Mouse (Mus musculus): ENCODE data around the gene Clec4e.
"Not testable (repeated sequence)": the region's sequence is repeated elsewhere in the genome, so short reads cannot be mapped to it uniquely, and the experiment has no call there.

Gene Clec4e

DNA sequence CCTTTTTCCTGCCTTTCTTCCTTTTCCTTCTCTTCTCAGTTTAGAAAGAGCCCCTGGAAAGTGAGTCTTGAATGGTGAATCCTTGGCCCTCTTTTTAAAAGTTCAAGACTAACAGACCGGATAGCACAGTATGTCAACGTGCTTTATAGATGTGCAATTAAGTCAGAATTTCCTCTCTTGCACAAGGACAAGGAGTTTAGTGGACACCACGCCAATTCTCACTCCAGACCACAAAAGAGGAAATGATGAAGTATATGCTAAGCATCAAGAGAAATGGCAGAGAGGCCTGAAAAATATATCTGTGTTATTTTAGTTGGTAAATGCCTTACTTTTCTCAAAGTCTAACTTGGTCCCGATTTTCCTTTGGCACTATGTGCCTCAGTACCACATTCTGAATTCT lies at the start of gene Clec4e:
Gene Clec4e (minus strand): TSS at position 118 of the 400 bp plus-strand sequence.
- in situ Hi-C loops (cut with MboI, MseI): no loop called here

DNA sequence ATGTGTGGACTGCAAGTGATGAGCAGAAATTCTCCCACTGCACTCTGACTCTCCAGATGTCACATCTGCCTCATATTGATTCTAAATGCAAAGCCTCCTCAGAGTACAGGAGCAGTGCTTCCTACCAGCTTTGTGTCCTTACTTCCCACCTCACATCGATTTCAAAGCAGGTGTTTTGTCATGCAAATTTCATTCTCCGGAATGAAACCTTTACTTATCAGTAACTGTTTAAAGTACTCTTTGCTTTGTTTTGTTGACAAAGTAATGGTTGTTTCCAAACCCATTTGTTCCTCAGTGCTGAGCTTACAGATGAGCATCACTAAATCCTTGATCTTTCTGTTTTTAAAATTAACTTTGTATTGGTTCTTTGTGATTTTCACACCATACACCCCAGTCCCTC lies 42.8 kb upstream of the Clec4e start:
- in situ Hi-C loops (cut with MboI, MseI): no loop called here

DNA sequence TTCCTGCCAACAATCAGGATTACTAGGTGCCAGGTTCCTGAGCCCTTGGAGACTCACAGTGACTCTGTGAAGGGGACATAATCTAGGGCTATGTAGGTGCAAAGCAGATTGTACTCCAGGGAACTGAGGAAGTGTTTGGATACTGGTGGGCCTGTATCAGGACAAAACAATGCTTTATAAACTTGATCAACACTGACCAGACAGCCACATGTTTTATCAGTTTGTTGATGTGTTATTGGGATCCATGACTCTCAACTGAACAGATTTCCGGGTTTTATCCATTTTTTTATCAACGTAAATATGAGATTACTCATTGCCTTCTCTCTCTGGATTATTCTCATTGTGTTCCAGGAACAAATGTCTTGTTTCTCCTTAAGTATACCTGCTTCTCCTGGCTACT lies 18.4 kb upstream of the Clec4e start, which contains the start of gene Vmn2r19:
Gene Vmn2r19 (plus strand): TSS at position 301 of the 400 bp plus-strand sequence.
- in situ Hi-C loops (cut with MboI, MseI): no loop called here

DNA sequence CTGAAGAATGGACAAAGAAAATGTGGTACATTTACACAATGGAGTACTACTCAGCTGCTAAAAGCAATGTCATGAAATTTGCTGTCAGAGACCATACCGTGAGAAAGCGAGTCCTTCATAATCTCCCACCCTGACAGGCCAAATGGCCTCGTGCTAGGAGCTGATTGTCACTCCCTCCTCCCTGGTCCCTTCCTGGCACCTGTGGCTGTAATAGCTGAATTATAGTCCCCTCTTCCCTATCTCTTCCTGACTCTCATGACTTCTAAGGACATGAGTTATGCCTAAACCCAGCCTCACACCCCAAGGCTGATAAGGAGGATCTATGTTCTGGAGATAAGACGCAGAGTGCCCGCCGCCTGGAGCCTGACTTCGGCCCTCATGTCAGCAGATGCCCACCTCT lies 16.6 kb upstream of the Clec4e start:
- in situ Hi-C loops (cut with MboI, MseI): not testable (repeated sequence)

DNA sequence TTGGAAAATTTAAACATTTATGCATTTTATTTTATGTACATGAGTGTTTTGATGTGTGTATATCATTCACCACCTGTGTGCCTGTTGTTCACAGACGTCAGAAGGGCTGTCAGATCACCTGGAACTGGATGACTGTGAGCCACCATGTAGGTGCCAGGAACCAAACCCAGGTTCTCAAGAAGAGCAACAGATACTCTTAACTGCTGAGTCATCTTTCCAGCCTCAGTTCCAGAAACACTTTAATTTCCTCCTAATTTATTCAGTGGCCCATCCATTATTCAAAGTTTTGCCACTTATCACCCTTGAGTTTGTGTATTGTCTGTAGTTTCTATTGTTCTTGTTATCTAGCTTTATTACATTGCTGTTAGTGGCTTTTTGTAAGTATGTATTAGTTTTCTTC lies 7.0 kb upstream of the Clec4e start:
- in situ Hi-C loops (cut with MboI, MseI): no loop called here

DNA sequence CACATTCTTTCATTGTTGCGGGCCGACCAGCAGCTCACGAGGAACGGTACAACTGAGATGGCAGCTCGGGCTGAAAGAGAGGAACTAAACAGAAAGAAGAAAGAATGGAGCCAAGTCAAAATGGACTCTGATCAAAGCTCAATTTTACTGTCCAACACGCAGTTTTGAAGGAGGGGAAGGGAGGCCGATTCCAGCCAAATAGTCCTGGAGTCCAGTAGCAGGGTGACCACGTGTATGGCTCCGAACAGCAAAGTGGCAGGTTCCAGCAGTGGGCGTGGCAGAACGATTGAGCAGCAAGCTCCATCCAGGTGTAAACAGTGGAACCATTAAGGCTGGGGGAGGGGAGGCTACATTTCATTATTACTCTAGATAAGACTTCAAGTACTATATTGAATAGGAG lies 3.8 kb upstream of the Clec4e start:
- in situ Hi-C loops (cut with MboI, MseI): not testable (repeated sequence)

DNA sequence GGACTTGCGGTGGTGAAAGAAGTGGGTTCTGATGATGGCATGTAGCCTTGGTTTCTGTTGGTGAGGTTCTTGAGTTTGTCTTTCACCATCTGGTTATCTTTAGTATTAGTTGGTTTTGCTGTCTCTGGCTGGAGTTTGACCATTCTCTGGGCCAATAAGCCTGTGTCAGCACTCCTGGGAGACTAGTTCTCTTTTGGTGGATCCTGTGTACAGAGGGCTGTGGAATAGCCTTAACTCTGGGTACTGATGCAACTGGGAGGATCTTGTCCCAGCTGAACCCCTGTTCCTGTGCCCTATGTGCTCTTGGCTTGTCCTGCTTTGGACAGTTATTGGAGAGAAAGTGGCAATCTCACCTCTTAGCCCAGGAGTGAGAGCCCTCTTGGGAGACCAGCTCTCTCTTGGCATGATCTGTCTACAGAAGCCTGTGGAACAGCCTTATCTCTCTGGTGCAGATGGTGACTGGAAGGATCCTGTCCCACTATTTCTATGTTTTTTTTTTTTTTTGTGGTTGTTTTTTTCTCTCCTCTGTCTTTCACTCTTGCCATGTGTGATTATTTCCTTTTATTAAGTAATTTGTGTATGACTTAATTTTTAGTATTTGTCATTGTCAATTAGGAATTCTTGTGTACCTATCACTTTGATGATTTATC lies 3.2 kb upstream of the Clec4e start:
- in situ Hi-C loops (cut with MboI, MseI): no loop called here

DNA sequence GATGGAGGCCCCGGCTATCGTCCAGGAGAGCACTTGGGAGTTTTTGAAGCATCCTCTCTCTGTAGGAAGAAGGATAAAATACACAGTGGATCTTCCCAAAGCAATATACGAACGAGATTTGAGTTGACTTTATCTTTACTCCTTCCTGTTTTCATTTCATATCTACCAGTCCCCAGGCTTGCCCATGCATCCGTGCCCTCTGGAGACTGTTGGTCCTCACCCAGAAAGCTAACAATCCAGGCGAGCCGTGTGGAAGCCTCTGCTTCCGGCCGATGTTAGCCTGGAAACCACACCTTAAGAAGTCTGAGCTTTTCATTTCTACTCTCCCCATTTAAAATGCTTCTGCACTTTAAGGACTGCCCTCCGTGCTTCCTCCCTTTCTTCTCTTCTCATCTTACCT lies 739 bp downstream of the Clec4e start:
- in situ Hi-C loops (cut with MboI, MseI): no loop called here

DNA sequence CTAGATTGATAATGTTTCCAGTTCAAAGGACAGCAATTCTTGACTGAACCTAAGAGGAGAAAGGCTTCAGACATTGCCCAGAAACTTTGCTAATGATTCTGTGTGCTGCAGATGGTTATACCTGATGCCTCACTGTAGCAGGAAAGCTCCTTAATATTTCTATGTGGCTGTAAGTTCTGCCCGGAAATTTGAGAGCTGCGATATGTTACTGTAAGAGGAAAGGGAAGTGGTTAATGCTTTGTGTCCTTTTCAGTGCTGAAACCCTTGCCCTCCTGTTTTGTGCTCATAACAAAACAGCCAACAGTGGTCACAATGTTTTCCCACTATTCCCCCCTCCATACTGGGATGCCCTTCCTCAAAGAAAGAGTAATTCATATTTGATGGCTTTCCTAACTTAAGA lies 3.4 kb downstream of the Clec4e start:
- in situ Hi-C loops (cut with MboI, MseI): no loop called here

DNA sequence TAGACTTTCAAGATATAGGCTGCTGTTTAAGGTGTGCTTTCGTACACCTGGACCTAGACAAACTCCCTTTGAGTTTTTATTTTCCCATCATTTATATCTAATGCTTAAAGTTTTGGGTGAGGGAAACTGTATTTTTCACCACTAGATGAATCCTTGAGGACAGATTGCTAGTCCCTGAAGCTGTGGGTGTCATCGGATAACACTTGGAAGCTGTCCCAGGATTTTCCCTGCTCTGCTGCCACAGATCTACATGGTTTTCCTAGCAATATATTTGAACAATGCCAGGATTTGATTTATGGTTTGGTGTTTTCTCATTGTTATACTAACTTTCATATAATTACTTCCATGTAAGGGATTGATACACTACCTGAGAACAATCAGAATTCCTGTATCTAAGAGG lies 10.2 kb downstream of the Clec4e start:
- in situ Hi-C loops (cut with MboI, MseI): no loop called here

DNA sequence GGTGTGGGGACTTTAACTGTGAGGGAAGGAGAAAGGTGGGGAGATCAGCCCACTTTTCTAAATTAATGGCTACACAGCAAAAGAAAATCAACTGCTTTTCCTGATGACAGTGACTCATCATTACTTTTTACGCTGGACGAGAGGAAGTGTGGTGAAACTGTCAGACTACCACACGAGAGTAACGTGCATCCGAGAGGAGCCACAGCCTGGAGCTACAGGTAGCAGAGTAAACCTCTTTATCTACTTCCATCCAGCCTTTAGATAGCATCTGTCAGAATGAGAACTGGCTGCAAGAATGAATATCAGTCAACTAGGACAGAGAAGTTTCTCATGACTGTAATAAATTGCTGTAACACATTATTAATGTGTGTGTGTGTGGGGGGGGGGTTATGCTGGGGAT lies 22.7 kb downstream of the Clec4e start:
- in situ Hi-C loops (cut with MboI, MseI): no loop called here

DNA sequence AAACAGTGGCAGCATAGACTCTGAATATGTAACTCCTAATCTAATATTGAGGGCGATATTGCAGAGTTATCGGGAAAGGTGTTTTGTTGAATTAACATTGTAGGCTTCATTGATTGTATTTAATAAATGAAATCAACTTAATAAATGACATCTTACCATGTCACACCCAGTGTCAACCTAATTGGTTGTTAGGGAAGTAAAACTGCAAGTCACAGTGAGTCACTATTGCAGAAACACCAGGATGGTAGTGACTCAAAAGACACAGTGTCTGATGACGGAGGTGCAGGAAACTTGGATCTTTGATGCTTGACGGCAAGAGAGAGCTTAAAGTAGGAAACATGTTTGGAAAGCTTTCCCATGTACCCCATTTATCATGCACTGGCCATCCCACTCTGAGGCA lies 23.9 kb downstream of the Clec4e start:
- in situ Hi-C loops (cut with MboI, MseI): no loop called here

DNA sequence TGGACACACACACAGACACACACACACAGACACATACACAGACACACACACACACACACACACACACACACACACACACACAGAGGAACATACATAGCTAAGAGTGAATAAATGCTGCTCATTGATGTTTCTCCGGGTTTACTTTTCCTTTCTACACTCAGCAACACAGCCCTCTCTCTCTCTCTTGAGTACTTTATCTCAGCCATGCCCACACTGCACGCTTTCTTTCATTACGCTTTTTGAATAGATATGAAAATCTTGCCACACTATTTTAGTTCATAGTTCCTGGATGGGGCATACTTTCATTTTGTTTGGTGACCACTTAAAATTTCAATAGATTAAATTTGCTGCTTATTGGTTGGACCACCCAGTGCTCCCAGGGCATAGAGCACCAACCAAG lies 25.5 kb downstream of the Clec4e start:
- in situ Hi-C loops (cut with MboI, MseI): no loop called here

DNA sequence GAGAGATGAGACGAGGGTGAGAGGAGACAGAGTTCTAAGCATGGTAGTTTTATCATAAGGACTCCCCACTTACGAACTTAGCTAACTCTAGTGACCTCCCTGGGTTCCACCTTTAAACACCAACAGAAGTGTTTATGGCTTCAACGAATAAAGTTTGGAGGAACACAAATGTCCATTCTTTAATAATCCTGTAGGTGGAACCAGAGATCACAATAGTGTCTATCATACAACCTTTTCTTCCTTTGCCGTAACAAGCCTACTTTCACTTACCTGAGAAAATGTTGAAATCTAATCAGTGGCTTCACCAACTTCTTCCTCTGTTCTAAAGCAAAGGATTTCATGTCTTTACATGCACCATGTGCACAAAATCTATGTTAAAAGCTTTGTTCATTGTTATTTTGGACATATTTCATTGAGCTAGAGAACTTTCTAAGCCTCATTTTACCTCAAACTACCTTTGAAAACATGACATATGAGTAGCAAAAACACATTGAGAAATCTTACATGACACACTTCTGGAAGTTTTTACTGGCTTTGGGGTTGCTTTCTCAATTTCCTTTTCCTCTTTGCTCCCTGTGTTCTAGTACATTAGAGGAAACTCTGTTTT lies 28.0 kb downstream of the Clec4e start, which contains the start of gene Clec4d:
Gene Clec4d (plus strand): TSS at position 557 of the 607 bp plus-strand sequence.
- in situ Hi-C loops (cut with MboI, MseI): no loop called here

DNA sequence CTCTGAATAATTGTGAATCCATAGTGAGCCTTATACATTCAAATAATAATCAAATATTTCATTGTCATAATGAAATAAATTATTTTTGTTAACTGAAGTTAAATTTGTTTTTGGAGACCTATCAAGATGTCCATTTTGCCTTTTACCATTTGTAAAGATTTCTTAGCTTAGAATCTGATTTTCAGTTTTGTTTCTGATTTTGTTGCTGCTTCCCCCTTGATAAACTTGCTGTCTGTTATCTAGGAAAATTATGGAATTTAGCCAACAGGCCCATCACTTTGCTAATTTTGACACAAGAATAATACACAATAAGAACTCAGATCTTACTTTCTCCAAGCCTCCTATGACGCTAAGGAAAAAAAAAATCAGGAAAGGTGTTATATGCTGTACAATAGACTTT lies 28.8 kb downstream of the Clec4e start:
- in situ Hi-C loops (cut with MboI, MseI): no loop called here

DNA sequence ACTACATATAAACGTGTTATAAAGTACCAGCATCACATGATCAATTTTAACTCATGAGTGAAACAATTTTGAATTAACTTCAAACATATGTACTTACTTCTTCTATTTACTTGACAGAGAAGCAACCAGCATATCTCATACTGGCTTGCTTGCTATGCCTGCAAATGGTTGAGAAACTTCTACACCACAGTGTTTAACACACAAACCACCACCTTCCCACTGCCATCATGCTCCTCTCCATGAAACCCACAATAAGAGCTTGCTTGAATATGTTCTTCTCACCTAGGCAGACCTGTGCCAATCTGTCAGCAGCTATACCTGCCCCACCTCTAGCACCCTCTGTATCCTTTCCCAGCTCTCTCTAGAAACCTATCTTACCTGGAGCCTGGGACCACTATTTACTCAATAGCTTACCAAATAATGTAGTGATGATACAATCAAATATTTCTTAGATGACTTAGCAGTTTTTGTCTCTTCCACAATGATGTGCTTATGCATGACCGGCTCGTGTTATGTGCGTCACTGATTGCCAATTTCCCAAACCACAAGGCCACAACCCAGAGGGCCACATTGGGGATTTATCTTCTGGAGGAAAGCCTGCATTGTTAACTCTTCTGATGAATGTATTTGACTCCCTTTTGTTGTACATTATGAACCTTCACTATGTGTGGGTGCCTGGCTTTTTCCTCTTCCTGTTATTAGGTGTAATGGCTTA lies 29.6 kb downstream of the Clec4e start:
- in situ Hi-C loops (cut with MboI, MseI): no loop called here

DNA sequence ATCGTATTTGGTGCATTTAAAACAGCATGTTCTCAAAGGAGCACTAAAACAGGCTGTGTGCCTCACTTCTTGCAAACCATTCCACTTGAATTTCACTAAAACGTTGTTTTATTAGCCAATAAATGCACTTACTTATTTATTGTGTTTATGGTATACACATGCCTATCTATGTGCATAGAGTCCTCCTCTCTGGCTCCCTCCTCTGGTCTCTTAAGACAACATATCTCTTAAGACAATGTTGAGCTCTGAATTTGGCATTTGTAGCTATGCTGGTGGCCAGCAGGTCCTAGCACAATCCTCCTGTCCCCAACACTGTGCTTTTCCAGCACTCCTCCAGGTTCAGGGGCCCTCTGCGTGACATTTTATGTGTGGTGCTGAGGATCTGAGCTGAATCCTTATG lies 30.7 kb downstream of the Clec4e start:
- in situ Hi-C loops (cut with MboI, MseI): no loop called here

DNA sequence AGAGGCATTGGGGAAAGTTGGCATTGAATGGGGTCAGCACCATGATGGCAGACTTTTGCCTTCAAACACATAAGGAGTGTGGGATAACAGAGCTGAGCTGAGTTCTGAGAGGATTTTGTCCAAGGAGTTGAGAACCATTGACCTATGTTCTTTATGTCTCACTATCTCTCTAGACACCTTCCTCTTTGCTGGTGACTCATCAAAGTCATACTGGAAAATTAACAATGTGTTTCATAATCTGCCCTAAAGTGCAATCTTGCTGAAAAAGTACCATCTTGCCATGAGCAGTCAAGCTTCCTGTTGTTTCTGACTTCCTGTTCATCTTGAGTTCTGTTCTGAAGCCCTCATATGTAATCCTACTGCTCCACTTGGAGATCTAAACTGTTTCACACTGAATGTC lies 36.9 kb downstream of the Clec4e start:
- in situ Hi-C loops (cut with MboI, MseI): no loop called here

DNA sequence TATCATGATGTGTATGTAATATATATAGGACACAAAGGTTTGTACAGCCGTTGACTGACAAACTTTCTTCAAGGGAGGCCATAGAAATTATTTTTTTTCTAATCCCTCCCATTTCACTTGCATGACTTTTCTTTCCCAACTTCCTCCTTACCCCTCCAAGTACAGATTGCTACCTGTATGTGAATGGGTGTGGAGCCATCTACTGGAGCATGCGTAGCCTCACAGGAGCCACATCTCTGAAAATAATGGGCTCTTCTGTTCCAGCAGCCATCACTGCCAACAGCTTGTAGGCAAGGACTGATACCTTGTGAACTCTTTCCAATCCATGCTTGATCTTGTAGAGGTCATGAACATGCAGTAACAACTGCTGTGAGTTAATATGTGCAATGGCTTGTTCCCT lies 40.8 kb downstream of the Clec4e start:
- in situ Hi-C loops (cut with MboI, MseI): not testable (repeated sequence)

DNA sequence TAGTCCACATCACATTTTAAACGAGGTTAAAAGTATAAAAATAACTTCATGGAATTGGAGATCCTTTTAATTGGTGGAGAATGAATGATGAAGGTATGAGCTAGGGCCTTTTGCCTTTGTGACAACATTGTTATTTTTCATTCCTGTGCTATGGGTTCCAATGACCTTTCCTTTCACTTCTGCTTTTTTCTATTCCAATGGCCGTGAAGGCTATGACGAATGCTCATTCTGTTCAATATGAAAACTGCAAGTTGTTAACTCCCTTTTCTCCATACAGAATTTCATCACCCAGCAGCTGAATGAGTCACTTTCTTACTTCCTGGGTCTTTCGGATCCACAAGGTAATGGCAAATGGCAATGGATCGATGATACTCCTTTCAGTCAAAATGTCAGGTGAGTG lies 45.5 kb downstream of the Clec4e start:
- in situ Hi-C loops (cut with MboI, MseI): no loop called here

DNA sequence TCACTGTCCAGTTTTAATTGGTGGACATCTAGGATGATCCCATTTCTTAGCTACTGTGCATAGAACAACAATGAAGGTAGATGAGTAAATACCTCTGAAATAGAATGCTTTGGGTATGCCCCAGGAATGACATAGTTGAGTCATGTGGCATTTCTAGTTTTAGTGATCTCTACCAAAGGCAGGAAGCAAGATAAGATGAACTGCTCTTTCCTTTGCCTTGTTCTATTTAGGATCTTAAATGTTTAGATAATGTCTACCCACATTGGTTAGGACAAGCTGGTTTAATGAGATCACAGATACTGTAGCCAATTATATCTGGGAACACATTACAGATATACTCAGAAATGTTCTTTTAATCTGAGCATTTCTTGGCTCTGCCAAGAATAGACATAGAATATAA lies 52.1 kb downstream of the Clec4e start:
- in situ Hi-C loops (cut with MboI, MseI): no loop called here
